Mouse (Mus musculus): ENCODE measurements around the gene Tmem98.

DNA sequence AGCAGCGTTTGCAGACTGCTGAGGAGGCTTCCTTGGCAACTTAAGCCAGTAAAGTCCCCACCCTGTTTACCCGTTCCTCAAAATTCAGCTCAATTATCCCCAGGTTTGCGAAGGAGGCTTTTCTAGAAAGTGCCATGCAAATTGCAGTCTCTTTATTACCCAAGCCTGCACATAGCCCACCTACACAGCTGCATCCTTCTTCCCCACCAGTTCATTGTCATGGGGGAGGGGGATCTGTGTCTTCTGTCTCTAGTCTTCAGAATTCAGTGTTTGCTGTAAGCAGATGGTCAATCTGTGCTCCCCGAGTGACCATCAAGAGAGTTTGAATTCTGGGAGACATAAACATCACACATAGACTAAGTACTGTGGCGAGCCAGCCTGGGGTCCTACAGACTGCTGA is 1.2 kb downstream of the Tmem98 start:
- no peak for TF ChIP-seq MAX (IDR thresholded peaks at IDR 0.05; ENCODE audit: low read depth)
- no peak for TF ChIP-seq USF1 (IDR thresholded peaks at IDR 0.05; ENCODE audit: low read depth)
- no peak for TF ChIP-seq MYOG (IDR thresholded peaks at IDR 0.05; ENCODE audit: control insufficient read depth in 1 of 3, insufficient read depth in 1 of 3, insufficient read length in 2 of 3, low read depth in 2 of 3)
- no peak for TF ChIP-seq TCF12 (IDR thresholded peaks at IDR 0.05; ENCODE audit: insufficient read depth, poor library complexity, severe bottlenecking)
- TF ChIP-seq POLR2A (IDR thresholded peaks at IDR 0.05; ENCODE audit: insufficient read length, low read depth): no peak
- no peak for TF ChIP-seq SRF (IDR thresholded peaks at IDR 0.05; ENCODE audit: control insufficient read depth, insufficient read length, low read depth)
- no peak for TF ChIP-seq REST (IDR thresholded peaks at IDR 0.05; ENCODE audit: insufficient read depth, insufficient read length)
- TF ChIP-seq E2F4 (IDR thresholded peaks at IDR 0.05; ENCODE audit: insufficient read depth): no peak
- no peak for TF ChIP-seq TCF3 (IDR thresholded peaks at IDR 0.05; ENCODE audit: insufficient read length, low read depth)
- no peak for TF ChIP-seq MYOD1 (IDR thresholded peaks at IDR 0.05; ENCODE audit: control insufficient read depth in 1 of 3, insufficient read length in 2 of 3, low read depth in 2 of 3)
